Mouse (Mus musculus): ENCODE measurements around the gene Fbn1.

The Fbn1 gene

GRCm38 (mm10) chr2:125456059-125456789 lies 51.6 kb downstream of the Fbn1 start:
- peak in 1 of 2 experiments; percentile 14 for DNase-seq (ENCODE audit: low read depth in 2 of 2, low spot score in 2 of 2)

GRCm38 (mm10) chr2:125454781-125455180 lies 53.0 kb downstream of the Fbn1 start:
- DNase-seq (ENCODE audit: low read depth in 2 of 2, low spot score in 2 of 2) = no peak

GRCm38 (mm10) chr2:125452369-125453097 lies 55.3 kb downstream of the Fbn1 start:
- DNase-seq (ENCODE audit: low read depth in 2 of 2, low spot score in 2 of 2) = no peak

- DNase-seq (ENCODE audit: low read depth in 2 of 2, low spot score in 2 of 2) = no peak
Observed at GRCm38 (mm10) chr2:125449361-125449760, 58.4 kb downstream of the Fbn1 start.

- no peak for DNase-seq (ENCODE audit: low read depth in 2 of 2, low spot score in 2 of 2)
Observed at GRCm38 (mm10) chr2:125448881-125449280, 58.9 kb downstream of the Fbn1 start.

GRCm38 (mm10) chr2:125447274-125447898 lies 60.4 kb downstream of the Fbn1 start:
- no peak for DNase-seq (ENCODE audit: low read depth in 2 of 2, low spot score in 2 of 2)

- no peak for DNase-seq (ENCODE audit: low read depth in 2 of 2, low spot score in 2 of 2)
Observed at GRCm38 (mm10) chr2:125438381-125438780, 69.4 kb downstream of the Fbn1 start.

GRCm38 (mm10) chr2:125436240-125436639 lies 71.6 kb downstream of the Fbn1 start:
- DNase-seq (ENCODE audit: low read depth in 2 of 2, low spot score in 2 of 2) = no peak

- DNase-seq (ENCODE audit: low read depth in 2 of 2, low spot score in 2 of 2) = no peak
Observed at GRCm38 (mm10) chr2:125433524-125433923, 74.3 kb downstream of the Fbn1 start.

GRCm38 (mm10) chr2:125431491-125431890 lies 76.3 kb downstream of the Fbn1 start:
- no peak for DNase-seq (ENCODE audit: low read depth in 2 of 2, low spot score in 2 of 2)

- DNase-seq (ENCODE audit: low read depth in 2 of 2, low spot score in 2 of 2) = no peak
Observed at GRCm38 (mm10) chr2:125428811-125429438, 78.9 kb downstream of the Fbn1 start.

- DNase-seq (ENCODE audit: low read depth in 2 of 2, low spot score in 2 of 2) = no peak
Observed at GRCm38 (mm10) chr2:125420604-125421003, 87.2 kb downstream of the Fbn1 start.

- DNase-seq (ENCODE audit: low read depth in 2 of 2, low spot score in 2 of 2) = no peak
Observed at GRCm38 (mm10) chr2:125419681-125420080, 88.1 kb downstream of the Fbn1 start.

GRCm38 (mm10) chr2:125418546-125418945 lies 89.2 kb downstream of the Fbn1 start:
- no peak for DNase-seq (ENCODE audit: low read depth in 2 of 2, low spot score in 2 of 2)

- no peak for DNase-seq (ENCODE audit: low read depth in 2 of 2, low spot score in 2 of 2)
Observed at GRCm38 (mm10) chr2:125416541-125417245, 91.1 kb downstream of the Fbn1 start.

GRCm38 (mm10) chr2:125412351-125412750 lies 95.4 kb downstream of the Fbn1 start:
- no peak for DNase-seq (ENCODE audit: low read depth in 2 of 2, low spot score in 2 of 2)

- DNase-seq (ENCODE audit: low read depth in 2 of 2, low spot score in 2 of 2) = no peak
Observed at GRCm38 (mm10) chr2:125411777-125412176, 96.0 kb downstream of the Fbn1 start.

GRCm38 (mm10) chr2:125404509-125405105 lies 103.2 kb downstream of the Fbn1 start:
- DNase-seq (ENCODE audit: low read depth in 2 of 2, low spot score in 2 of 2) = no peak

GRCm38 (mm10) chr2:125402276-125402675 lies 105.5 kb downstream of the Fbn1 start:
- DNase-seq (ENCODE audit: low read depth in 2 of 2, low spot score in 2 of 2) = no peak

- no peak for DNase-seq (ENCODE audit: low read depth in 2 of 2, low spot score in 2 of 2)
Observed at GRCm38 (mm10) chr2:125400121-125400520, 107.7 kb downstream of the Fbn1 start.

GRCm38 (mm10) chr2:125397796-125398195 lies 110.0 kb downstream of the Fbn1 start:
- DNase-seq (ENCODE audit: low read depth in 2 of 2, low spot score in 2 of 2) = no peak

Measured in CD8-positive naive resting alpha-beta T cell, adult 2 months (primary cell).